ENCODE assay signal across 8 mouse cellular contexts in the genomic region with DNA sequence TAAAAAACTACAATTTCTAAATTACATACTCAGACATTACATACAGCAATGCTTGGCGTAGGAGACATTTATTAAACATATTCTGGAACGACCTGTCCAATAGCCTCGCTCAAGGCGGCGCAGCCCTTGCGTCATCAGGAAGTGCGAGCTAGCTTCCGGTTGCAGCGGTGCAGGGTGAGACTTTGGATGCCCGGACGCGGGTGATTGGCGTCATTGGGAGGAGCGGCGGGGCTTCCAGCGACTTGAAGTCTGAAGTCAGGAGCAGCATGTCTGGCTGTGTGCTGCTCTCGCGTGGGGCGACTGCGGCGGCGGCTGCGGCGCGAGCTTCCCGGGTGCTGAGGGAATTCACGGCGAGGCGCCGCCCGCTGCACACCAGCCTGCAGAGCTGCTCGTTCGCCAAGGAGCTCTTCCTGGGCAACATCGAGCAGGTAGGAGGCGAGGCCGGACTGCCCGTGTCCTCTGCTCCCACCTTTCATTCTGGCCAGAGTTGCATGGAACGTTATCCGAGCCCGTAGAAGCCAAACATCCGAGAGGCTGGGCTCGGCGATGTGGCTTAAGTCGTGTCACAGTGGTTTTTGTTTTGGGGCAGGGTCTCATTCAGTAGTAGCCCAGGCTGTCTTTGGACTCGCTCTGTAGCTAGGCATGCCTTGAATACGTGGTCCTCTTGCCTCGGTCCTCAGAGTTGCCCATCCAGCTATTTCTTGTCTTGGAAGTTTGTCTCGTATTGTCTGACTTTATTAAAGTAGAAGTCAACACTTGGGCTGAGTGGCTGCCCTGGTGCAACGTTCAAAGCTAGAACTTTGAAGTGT. TPM values are rescaled to one million over a fixed set of nuclear protein-coding genes. Genes with fewer than 3 reads are reported as not detected.
DNase-seq lines count a peak whose midpoint lies in the region; ATAC-seq lines count a peak whose summit lies in the region.

A gene (plus strand): TSS at position 137 of the 809 bp plus-strand sequence.

- peaks cover 8% of the 10 kb centered on the region for H3K36me3 ChIP-seq in hindbrain, embryonic 13.5 days

- peak within 1 kb of the TSS; percentile 89 for H3K9ac ChIP-seq in hindbrain, embryonic 13.5 days

- DNase-seq in NIH3T3 (ENCODE audit: low read depth), result peak; percentile 99
- peak; percentile 96 to 98 for DNase-seq in cerebellum, postnatal 10 days
- peak; percentile 92 to 93 for DNase-seq in frontal cortex, postnatal 14 days (ENCODE audit: low spot score in 2 of 2)
- DNase-seq in layer of hippocampus, postnatal 25 days (ENCODE audit: extremely low spot score in 1 of 2, low spot score in 1 of 2), result peak; percentile 89 to 95
- peak; percentile 95 for DNase-seq in lung, postnatal 25 days (ENCODE audit: low spot score)
- DNase-seq in retina, embryonic 14.5 days (ENCODE audit: low spot score), result peak; percentile 96
- peak; percentile 95 for DNase-seq in thymus, postnatal 4 days

- no peaks in the 10 kb centered on the region for H3K9me3 ChIP-seq in hindbrain, embryonic 13.5 days

- H3K4me3 ChIP-seq in hindbrain, embryonic 13.5 days, result peak within 1 kb of the TSS; percentile 90

- under 1% methylated on average over 49 of the region's 49 CpGs for WGBS in hindbrain, embryonic 13.5 days

- peak; percentile 99 for ATAC-seq in hindbrain, embryonic 13.5 days (ENCODE audit: low FRiP score)

- peaks cover 29% of the 10 kb centered on the region for H3K27me3 ChIP-seq in hindbrain, embryonic 13.5 days

- peak within 1 kb of the TSS; percentile 86 for H3K4me2 ChIP-seq in hindbrain, embryonic 13.5 days

- peaks cover 32% of the 10 kb centered on the region for H3K4me1 ChIP-seq in hindbrain, embryonic 13.5 days (replicated peaks)

- peak within 1 kb of the TSS; percentile 83 for H3K27ac ChIP-seq in hindbrain, embryonic 13.5 days

RNA-seq across cellular contexts. Expression of the gene that starts here (rescaled TPM):
- polyA plus RNA-seq in hindbrain, embryonic 13.5 days (2015; fragmentation: Nextera tagmentation; extraction: Ambion mirVana), result 88.4 and 89.5 TPM in 2 replicates
- 10 to 100 TPM; 44.9 to 47.2 TPM for total RNA-seq in layer of hippocampus, postnatal 25 days (2021)

Comparison
In these comparisons a context has a peak if more than half of its experiments do, and no peak if none do; other contexts are left out.
1. Peak in every context shown above with its lines: DNase-seq, ATAC-seq, H3K4me3 ChIP-seq and H3K27ac ChIP-seq.